Mouse (Mus musculus) limb, embryonic 15.5 days (tissue): Measurements from ENCODE around the gene Fezf1. TPM values are rescaled to one million over a fixed set of nuclear protein-coding genes. Genes with fewer than 3 reads are reported as not detected.

ENCODE experiments used
- ATAC-seq: fragments of 200-750 bp; cut with Nextera tagmentation; 2 replicates; pipeline ENCODE4 v1.8.0; 2017; ENCODE audit warnings: low read depth, moderate TSS enrichment; ENCODE audit not compliant: insufficient number of reproducible peaks, low FRiP score, low TSS enrichment
- H3K27ac ChIP-seq: fragments of 300-500 bp; sonication (generic); 2 replicates; pipeline ENCODE4 v1.5.1; 2015; ENCODE audit warnings: moderate library complexity, mild to moderate bottlenecking, inconsistent platforms
- H3K27me3 ChIP-seq: fragments of 300-500 bp; sonication (generic); 2 replicates; pipeline ENCODE4 v1.6.1; 2015; ENCODE audit warnings: inconsistent platforms
- H3K36me3 ChIP-seq: fragments of 300-500 bp; sonication (generic); 2 replicates; pipeline ENCODE4 v1.6.1; 2015; ENCODE audit warnings: inconsistent platforms
- H3K4me1 ChIP-seq: fragments of 300-500 bp; sonication (generic); 2 replicates; pipeline ENCODE4 v1.6.1; 2015; ENCODE audit warnings: inconsistent platforms
- H3K4me2 ChIP-seq: fragments of 300-500 bp; sonication (generic); 2 replicates; pipeline ENCODE4 v1.6.1; 2015; ENCODE audit warnings: mild to moderate bottlenecking, inconsistent platforms
- H3K4me3 ChIP-seq: fragments of 300-500 bp; sonication (generic); 2 replicates; pipeline ENCODE4 v1.5.1; 2015; ENCODE audit warnings: mild to moderate bottlenecking, inconsistent platforms
- H3K9ac ChIP-seq: fragments of 300-500 bp; sonication (generic); 2 replicates; pipeline ENCODE4 v1.6.1; 2015; ENCODE audit warnings: inconsistent platforms
- H3K9me3 ChIP-seq: fragments of 300-500 bp; sonication (generic); 2 replicates; pipeline ENCODE4 v1.6.1; 2016; ENCODE audit warnings: inconsistent platforms
- WGBS: fragments of 180-500 bp; shearing (Covaris S2); methylation state at CpG from one replicate; pipeline ENCODE4 v1.1.7; 2015; 5-methylcytosine and 5-hydroxymethylcytosine counted together
- polyA plus RNA-seq: library from polyadenylated mRNA; unstranded; fragments of >200 nt; fragmentation: Nextera tagmentation; extraction: Ambion mirVana; gene quantifications from 2 replicates; pipeline ENCODE4 v1.2.1, GENCODE M21; 2015

The Fezf1 gene
- polyA plus RNA-seq, result not detected in 2 replicates

GRCm38 (mm10) chr6:23248313-23249052, at the start of gene Fezf1:
TSS of gene Fezf1 (minus strand) at chr6:23248362.
- ATAC-seq, result no peak
- under 1% methylated on average over 31 of the region's 31 CpGs for WGBS

GRCm38 (mm10) chr6:23294685-23295084, 46.5 kb upstream of the Fezf1 start:
- no peaks in the 10 kb centered on the region for H3K4me1 ChIP-seq
- H3K27me3 ChIP-seq, result no peaks in the 10 kb centered on the region
- H3K36me3 ChIP-seq, result no peaks in the 10 kb centered on the region
- H3K4me3 ChIP-seq, result no peak overlapping the region
- 77% methylated on average over 4 of the region's 4 CpGs for WGBS
- no peak overlapping the region for H3K9ac ChIP-seq
- no peak for ATAC-seq
- no peak overlapping the region for H3K27ac ChIP-seq
- no peak overlapping the region for H3K4me2 ChIP-seq
- no peaks in the 10 kb centered on the region for H3K9me3 ChIP-seq

More at GRCm38 (mm10) chr6:23248313-23249052, at the start of gene Fezf1:
- H3K27ac ChIP-seq, result no peak within 1 kb of the TSS
- H3K4me3 ChIP-seq, result peak within 1 kb of the TSS; percentile 41
- H3K4me2 ChIP-seq, result peak within 1 kb of the TSS; percentile 78
- no peak within 1 kb of the TSS for H3K9ac ChIP-seq
- H3K9me3 ChIP-seq, result no peaks in the 10 kb centered on the region
- peaks cover 83% of the 10 kb centered on the region for H3K27me3 ChIP-seq
- no peaks in the 10 kb centered on the region for H3K36me3 ChIP-seq
- H3K4me1 ChIP-seq, result peaks cover 34% of the 10 kb centered on the region

GRCm38 (mm10) chr6:23288752-23289151, 40.6 kb upstream of the Fezf1 start:
- Histone ChIP-seq H3K36me3 (no peaks in the 10 kb centered on the region), H3K4me2 (no peak overlapping the region), H3K9ac (no peak overlapping the region), H3K9me3 (no peaks in the 10 kb centered on the region), H3K4me1 (no peaks in the 10 kb centered on the region), H3K27me3 (no peaks in the 10 kb centered on the region), H3K27ac (no peak overlapping the region), H3K4me3 (no peak overlapping the region)
- WGBS, result 82% methylated on average over 4 of the region's 4 CpGs
- no peak for ATAC-seq

- no peak overlapping the region for H3K27ac ChIP-seq
- H3K9ac ChIP-seq, result no peak overlapping the region
- H3K9me3 ChIP-seq, result no peaks in the 10 kb centered on the region
- H3K4me1 ChIP-seq, result no peaks in the 10 kb centered on the region
- WGBS, result 60% methylated on average over 9 of the region's 9 CpGs
- H3K4me2 ChIP-seq, result no peak overlapping the region
- H3K27me3 ChIP-seq, result no peaks in the 10 kb centered on the region
- no peaks in the 10 kb centered on the region for H3K36me3 ChIP-seq
- H3K4me3 ChIP-seq, result no peak overlapping the region
- ATAC-seq, result no peak
Observed at GRCm38 (mm10) chr6:23281514-23281820, 33.3 kb upstream of the Fezf1 start.

GRCm38 (mm10) chr6:23280811-23281513, 32.8 kb upstream of the Fezf1 start:
- no peaks in the 10 kb centered on the region for H3K27me3 ChIP-seq
- H3K27ac ChIP-seq, result no peak overlapping the region
- no peak overlapping the region for H3K4me3 ChIP-seq
- H3K4me1 ChIP-seq, result no peaks in the 10 kb centered on the region
- H3K9me3 ChIP-seq, result no peaks in the 10 kb centered on the region
- no peak overlapping the region for H3K9ac ChIP-seq
- no peaks in the 10 kb centered on the region for H3K36me3 ChIP-seq
- no peak overlapping the region for H3K4me2 ChIP-seq
- 25% methylated on average over 15 of the region's 15 CpGs for WGBS
- ATAC-seq, result no peak

- 73% methylated on average over 4 of the region's 4 CpGs for WGBS
- no peak overlapping the region for H3K4me2 ChIP-seq
- no peaks in the 10 kb centered on the region for H3K36me3 ChIP-seq
- ATAC-seq, result no peak
- H3K9ac ChIP-seq, result no peak overlapping the region
- peaks cover 8% of the 10 kb centered on the region; the same call in 1 of the 2 replicates for H3K27me3 ChIP-seq
- H3K4me1 ChIP-seq, result no peaks in the 10 kb centered on the region
- H3K27ac ChIP-seq, result no peak overlapping the region
- H3K9me3 ChIP-seq, result no peaks in the 10 kb centered on the region
- no peak overlapping the region for H3K4me3 ChIP-seq
Observed at GRCm38 (mm10) chr6:23273483-23273882, 25.3 kb upstream of the Fezf1 start.

- no peaks in the 10 kb centered on the region for H3K9me3 ChIP-seq
- H3K4me1 ChIP-seq, result no peaks in the 10 kb centered on the region
- H3K4me3 ChIP-seq, result no peak overlapping the region
- WGBS, result 6% methylated on average over 11 of the region's 11 CpGs
- no peak overlapping the region for H3K27ac ChIP-seq
- no peaks in the 10 kb centered on the region for H3K36me3 ChIP-seq
- ATAC-seq, result no peak
- peaks cover 12% of the 10 kb centered on the region; the same call in 1 of the 2 replicates for H3K27me3 ChIP-seq
- no peak overlapping the region for H3K4me2 ChIP-seq
- H3K9ac ChIP-seq, result no peak overlapping the region
Observed at GRCm38 (mm10) chr6:23272979-23273378, 24.8 kb upstream of the Fezf1 start.

- Histone ChIP-seq H3K36me3 (no peaks in the 10 kb centered on the region), H3K27me3 (peaks cover 13% of the 10 kb centered on the region; the same call in 1 of the 2 replicates), H3K4me2 (no peak overlapping the region), H3K4me3 (no peak overlapping the region), H3K9me3 (no peaks in the 10 kb centered on the region), H3K27ac (no peak overlapping the region), H3K4me1 (no peaks in the 10 kb centered on the region), H3K9ac (no peak overlapping the region)
- WGBS, result 29% methylated on average over 7 of the region's 7 CpGs
- ATAC-seq, result no peak
Observed at GRCm38 (mm10) chr6:23272542-23272941, 24.4 kb upstream of the Fezf1 start.

GRCm38 (mm10) chr6:23260738-23261050, 12.5 kb upstream of the Fezf1 start:
- Histone ChIP-seq H3K9ac (no peak overlapping the region), H3K36me3 (no peaks in the 10 kb centered on the region), H3K4me3 (peak overlapping the region; percentile 16; the same call in 1 of the 2 replicates), H3K4me1 (peaks cover 11% of the 10 kb centered on the region), H3K4me2 (peak overlapping the region; percentile 21; the same call in 1 of the 2 replicates), H3K27ac (no peak overlapping the region), H3K9me3 (no peaks in the 10 kb centered on the region), H3K27me3 (peaks cover 73% of the 10 kb centered on the region)
- WGBS, result 4% methylated on average over 9 of the region's 9 CpGs
- no peak for ATAC-seq

- no peak for ATAC-seq
- WGBS, result 2% methylated on average over 36 of the region's 36 CpGs
- Histone ChIP-seq H3K36me3 (no peaks in the 10 kb centered on the region), H3K9ac (no peak overlapping the region), H3K4me3 (peak overlapping the region; percentile 16; the same call in 1 of the 2 replicates), H3K4me1 (peaks cover 11% of the 10 kb centered on the region), H3K4me2 (peak overlapping the region; percentile 21; the same call in 1 of the 2 replicates), H3K27me3 (peaks cover 78% of the 10 kb centered on the region), H3K27ac (no peak overlapping the region), H3K9me3 (no peaks in the 10 kb centered on the region)
Observed at GRCm38 (mm10) chr6:23260016-23260737, 12.0 kb upstream of the Fezf1 start.

GRCm38 (mm10) chr6:23257981-23258380, 9.8 kb upstream of the Fezf1 start:
- no peak overlapping the region for H3K9ac ChIP-seq
- peaks cover 19% of the 10 kb centered on the region for H3K4me1 ChIP-seq
- peaks cover 90% of the 10 kb centered on the region for H3K27me3 ChIP-seq
- 20% methylated on average over 3 of the region's 3 CpGs for WGBS
- no peaks in the 10 kb centered on the region for H3K36me3 ChIP-seq
- H3K4me3 ChIP-seq, result no peak overlapping the region
- H3K4me2 ChIP-seq, result no peak overlapping the region
- H3K9me3 ChIP-seq, result no peaks in the 10 kb centered on the region
- ATAC-seq, result no peak
- no peak overlapping the region for H3K27ac ChIP-seq

- H3K27ac ChIP-seq, result no peak overlapping the region
- H3K4me1 ChIP-seq, result peaks cover 12% of the 10 kb centered on the region
- no peaks in the 10 kb centered on the region for H3K36me3 ChIP-seq
- no peak overlapping the region for H3K4me2 ChIP-seq
- no peaks in the 10 kb centered on the region for H3K9me3 ChIP-seq
- 2% methylated on average over 8 of the region's 8 CpGs for WGBS
- H3K27me3 ChIP-seq, result peaks cover 90% of the 10 kb centered on the region
- no peak overlapping the region for H3K9ac ChIP-seq
- H3K4me3 ChIP-seq, result no peak overlapping the region
- ATAC-seq, result no peak
Observed at GRCm38 (mm10) chr6:23255161-23255560, 7.0 kb upstream of the Fezf1 start.
